ENCODE assay signal across 20 mouse cellular contexts in the genomic region with DNA sequence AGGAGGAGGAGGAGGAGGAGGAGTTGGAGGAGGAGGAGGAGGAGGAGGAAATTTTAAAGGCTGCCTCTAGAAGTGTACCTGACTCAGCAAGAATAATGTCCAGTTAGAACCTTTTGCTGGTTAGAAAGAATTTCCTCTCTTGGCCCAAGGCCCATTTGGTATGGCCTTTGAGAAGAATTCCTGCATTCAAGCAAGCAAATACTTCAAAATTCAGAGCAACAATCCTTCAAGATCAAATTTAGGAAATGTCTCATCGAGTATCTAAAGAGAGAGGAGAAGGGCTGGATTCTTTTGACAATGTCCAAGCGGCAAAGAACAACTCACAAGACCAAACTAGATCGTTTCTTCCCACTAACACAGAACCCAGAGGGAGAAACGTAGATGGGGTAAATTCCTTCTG.
DNase-seq lines count a peak whose midpoint lies in the region; ATAC-seq and TF ChIP-seq lines count a peak whose summit lies in the region.
"Had no signal": no experiment of that assay in that cellular context is flagged by ENCODE, and none has a peak within 500 bp of the region (broad histone marks: within the 10 kb centered on the region; RNA-seq: fewer than 3 reads in every experiment).

No protein-coding gene starts in this region.

- no peak overlapping the region for H3K4me3 ChIP-seq in hindbrain, embryonic 10.5 days
- H3K4me3 ChIP-seq in hindbrain, postnatal 0 days (ENCODE audit: low read length), result no peak overlapping the region
- no peak overlapping the region for H3K4me3 ChIP-seq in kidney, embryonic 16.5 days (ENCODE audit: low read length)
- H3K4me3 ChIP-seq in midbrain, embryonic 12.5 days, result no peak overlapping the region
- no peak overlapping the region for H3K4me3 ChIP-seq in midbrain, embryonic 13.5 days (replicated peaks)
- H3K4me3 ChIP-seq in forebrain, embryonic 12.5 days (replicated peaks), result no peak overlapping the region
- H3K4me3 ChIP-seq: heart, embryonic 15.5 days; limb, embryonic 12.5 days; liver, embryonic 12.5 days; myocyte had no signal

- H3K27me3 ChIP-seq in hindbrain, embryonic 10.5 days (ENCODE audit: insufficient read depth, poor library complexity, severe bottlenecking), result peaks cover 96% of the 10 kb centered on the region
- H3K27me3 ChIP-seq in hindbrain, postnatal 0 days (ENCODE audit: insufficient read depth, low read length), result peaks cover 6% of the 10 kb centered on the region; the same call in 1 of the 2 replicates
- peaks cover 28% of the 10 kb centered on the region for H3K27me3 ChIP-seq in kidney, embryonic 16.5 days (ENCODE audit: insufficient read depth, low read length)
- H3K27me3 ChIP-seq in midbrain, embryonic 12.5 days, result peaks cover 72% of the 10 kb centered on the region
- peaks cover 63% of the 10 kb centered on the region for H3K27me3 ChIP-seq in midbrain, embryonic 13.5 days
- peaks cover 99% of the 10 kb centered on the region for H3K27me3 ChIP-seq in forebrain, embryonic 12.5 days

- no peak for ATAC-seq in hindbrain, postnatal 0 days
- ATAC-seq in kidney, embryonic 16.5 days (ENCODE audit: low FRiP score, low TSS enrichment), result no peak
- no peak for ATAC-seq in midbrain, embryonic 12.5 days (ENCODE audit: low FRiP score, low read depth)
- no peak for ATAC-seq in midbrain, embryonic 13.5 days
- no peak for ATAC-seq in forebrain, embryonic 12.5 days (ENCODE audit: low FRiP score)
- ATAC-seq: CD4-positive, CD25-positive, alpha-beta regulatory T cell, adult 4 months; forebrain, postnatal 0 days; liver, embryonic 12.5 days had no signal

- H3K4me2 ChIP-seq in hindbrain, postnatal 0 days (ENCODE audit: low read depth, low read length), result no peak overlapping the region
- H3K4me2 ChIP-seq in kidney, embryonic 16.5 days (replicated peaks; ENCODE audit: low read depth, low read length), result no peak overlapping the region
- no peak overlapping the region for H3K4me2 ChIP-seq in midbrain, embryonic 12.5 days (replicated peaks)
- H3K4me2 ChIP-seq in midbrain, embryonic 13.5 days (replicated peaks), result no peak overlapping the region
- H3K4me2 ChIP-seq in forebrain, embryonic 12.5 days, result no peak overlapping the region
- H3K4me2 ChIP-seq: heart, embryonic 15.5 days; limb, embryonic 12.5 days; liver, embryonic 12.5 days had no signal

- H3K9me3 ChIP-seq in hindbrain, embryonic 10.5 days, result no peaks in the 10 kb centered on the region
- no peaks in the 10 kb centered on the region for H3K9me3 ChIP-seq in hindbrain, postnatal 0 days (ENCODE audit: low read length)
- H3K9me3 ChIP-seq in kidney, embryonic 16.5 days (ENCODE audit: low read length), result no peaks in the 10 kb centered on the region
- H3K9me3 ChIP-seq in midbrain, embryonic 12.5 days, result no peaks in the 10 kb centered on the region
- no peaks in the 10 kb centered on the region for H3K9me3 ChIP-seq in midbrain, embryonic 13.5 days
- H3K9me3 ChIP-seq in forebrain, embryonic 12.5 days, result no peaks in the 10 kb centered on the region
- H3K9me3 ChIP-seq: heart, embryonic 15.5 days; limb, embryonic 12.5 days; liver, embryonic 12.5 days had no signal

- intact Hi-C loops in left cerebral cortex, postnatal 10 days (cut with DNase I), result no loop called here

- TF ChIP-seq CTCF in hindbrain, postnatal 0 days (IDR thresholded peaks at IDR 0.05; ENCODE audit: low read depth), result no peak

- peaks cover 41% of the 10 kb centered on the region for H3K4me1 ChIP-seq in hindbrain, embryonic 10.5 days (replicated peaks)
- H3K4me1 ChIP-seq in hindbrain, postnatal 0 days (ENCODE audit: insufficient read depth, low read length), result 0 out of 2 replicates have a peak, but pooled peaks cover 5% of the 10 kb centered on the region
- peaks cover 20% of the 10 kb centered on the region for H3K4me1 ChIP-seq in kidney, embryonic 16.5 days (ENCODE audit: insufficient read depth, low read length)
- peaks cover 31% of the 10 kb centered on the region for H3K4me1 ChIP-seq in midbrain, embryonic 12.5 days
- H3K4me1 ChIP-seq in midbrain, embryonic 13.5 days (replicated peaks), result peaks cover 33% of the 10 kb centered on the region
- peaks cover 32% of the 10 kb centered on the region for H3K4me1 ChIP-seq in forebrain, embryonic 12.5 days
- H3K4me1 ChIP-seq: heart, embryonic 15.5 days; liver, embryonic 12.5 days had no signal

- peak overlapping the region; percentile 81 for H3K27ac ChIP-seq in hindbrain, embryonic 10.5 days
- no peak overlapping the region for H3K27ac ChIP-seq in hindbrain, postnatal 0 days
- H3K27ac ChIP-seq in kidney, embryonic 16.5 days (ENCODE audit: low read length), result no peak overlapping the region
- peak overlapping the region; percentile 71 for H3K27ac ChIP-seq in midbrain, embryonic 12.5 days (replicated peaks)
- H3K27ac ChIP-seq in midbrain, embryonic 13.5 days, result no peak overlapping the region
- no peak overlapping the region for H3K27ac ChIP-seq in forebrain, embryonic 12.5 days
- H3K27ac ChIP-seq: heart, embryonic 15.5 days; limb, embryonic 12.5 days; liver, embryonic 12.5 days had no signal

- DNase-seq in hindbrain, embryonic 10.5 days (ENCODE audit: low spot score), result no peak
- no peak for DNase-seq in hindbrain, postnatal 0 days (ENCODE audit: low spot score)
- DNase-seq in kidney, postnatal 14 days, result peak; percentile 17
- DNase-seq in left cerebral cortex, postnatal 10 days (ENCODE audit: extremely low spot score in 1 of 2, low spot score in 2 of 2), result no peak
- DNase-seq: cerebellum, adult 2 months; cerebellum, postnatal 36 days; forebrain, postnatal 0 days; gastrocnemius, postnatal 36 days; heart, postnatal 4 days; thymus, postnatal 25 days had no signal

- no peaks in the 10 kb centered on the region for H3K36me3 ChIP-seq in hindbrain, embryonic 10.5 days
- no peaks in the 10 kb centered on the region for H3K36me3 ChIP-seq in hindbrain, postnatal 0 days (ENCODE audit: insufficient read depth, low read length)
- no peaks in the 10 kb centered on the region for H3K36me3 ChIP-seq in kidney, embryonic 16.5 days (ENCODE audit: insufficient read depth, low read length)
- H3K36me3 ChIP-seq in midbrain, embryonic 12.5 days, result no peaks in the 10 kb centered on the region
- no peaks in the 10 kb centered on the region for H3K36me3 ChIP-seq in midbrain, embryonic 13.5 days
- H3K36me3 ChIP-seq in forebrain, embryonic 12.5 days (replicated peaks), result no peaks in the 10 kb centered on the region
- H3K36me3 ChIP-seq: G1E; heart, embryonic 15.5 days; limb, embryonic 12.5 days; liver, embryonic 12.5 days had no signal

- no peak overlapping the region for H3K9ac ChIP-seq in hindbrain, postnatal 0 days (replicated peaks; ENCODE audit: low read length)
- H3K9ac ChIP-seq in kidney, embryonic 16.5 days (replicated peaks; ENCODE audit: low read length), result no peak overlapping the region
- no peak overlapping the region for H3K9ac ChIP-seq in midbrain, embryonic 12.5 days (replicated peaks)
- no peak overlapping the region for H3K9ac ChIP-seq in midbrain, embryonic 13.5 days (replicated peaks)
- no peak overlapping the region for H3K9ac ChIP-seq in forebrain, embryonic 12.5 days
- H3K9ac ChIP-seq: forebrain, postnatal 0 days; heart, embryonic 15.5 days; limb, embryonic 12.5 days; liver, embryonic 12.5 days had no signal

- WGBS in hindbrain, embryonic 10.5 days, result 20% methylated on average over 4 of the region's 4 CpGs
- 22% methylated on average over 4 of the region's 4 CpGs for WGBS in hindbrain, postnatal 0 days
- 18% methylated on average over 4 of the region's 4 CpGs for WGBS in kidney, embryonic 16.5 days
- WGBS in midbrain, embryonic 12.5 days, result 8% methylated on average over 4 of the region's 4 CpGs
- WGBS in midbrain, embryonic 13.5 days, result 12% methylated on average over 4 of the region's 4 CpGs
- 17% methylated on average over 4 of the region's 4 CpGs for WGBS in forebrain, embryonic 12.5 days

Comparison
In these comparisons a context has a peak if more than half of its experiments do, and no peak if none do; other contexts are left out.
1. H3K27ac ChIP-seq: peak in hindbrain, embryonic 10.5 days (single experiment) and midbrain, embryonic 12.5 days (single experiment); none in hindbrain, postnatal 0 days (single experiment), kidney, embryonic 16.5 days (single experiment), midbrain, embryonic 13.5 days (single experiment) and forebrain, embryonic 12.5 days (single experiment).